Comparison of ENCODE assay signal across 12 mouse cellular contexts in the genomic region with DNA sequence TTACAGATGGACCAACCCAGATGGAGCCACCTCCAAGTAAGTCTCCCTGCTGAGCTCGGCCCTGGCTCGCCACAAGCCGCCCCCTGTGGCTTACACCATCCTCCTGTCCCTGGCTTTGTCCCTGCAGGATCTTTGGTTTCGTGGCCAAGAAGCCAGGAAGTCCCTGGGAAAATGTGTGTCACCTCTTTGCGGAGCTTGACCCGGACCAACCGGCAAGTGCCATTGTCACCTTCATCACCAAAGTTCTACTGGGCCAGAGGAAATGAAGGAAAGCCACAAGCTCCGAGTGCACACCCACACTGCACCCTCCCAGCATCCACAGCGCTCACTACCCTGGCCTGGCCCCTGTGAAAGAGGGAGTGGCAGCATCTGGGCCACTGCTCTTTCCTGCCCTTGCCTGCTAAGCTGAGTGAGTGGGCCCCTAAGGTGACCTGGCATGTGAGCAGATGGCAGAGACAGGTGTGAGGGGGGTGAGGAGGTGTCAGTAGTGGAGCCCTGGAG. TPM values are rescaled to one million over a fixed set of nuclear protein-coding genes. Genes with fewer than 3 reads are reported as not detected.
DNase-seq lines count a peak whose midpoint lies in the region; ATAC-seq lines count a peak whose summit lies in the region.
"Had no signal": no experiment of that assay in that cellular context is flagged by ENCODE, and none has a peak within 500 bp of the region (broad histone marks: within the 10 kb centered on the region; RNA-seq: fewer than 3 reads in every experiment).

No protein-coding gene starts in this region.

- H3K27me3 ChIP-seq in hindbrain, embryonic 14.5 days (ENCODE audit: control insufficient read depth, insufficient read depth, low read length) = no peaks in the 10 kb centered on the region
- H3K27me3 ChIP-seq in hindbrain, embryonic 10.5 days (ENCODE audit: insufficient read depth, poor library complexity, severe bottlenecking) = no peaks in the 10 kb centered on the region
- H3K27me3 ChIP-seq in hindbrain, embryonic 16.5 days (replicated peaks; ENCODE audit: control insufficient read depth, insufficient read depth, low read length) = no peaks in the 10 kb centered on the region
- H3K27me3 ChIP-seq: heart, embryonic 13.5 days had no signal

- no peak overlapping the region for H3K4me2 ChIP-seq in hindbrain, embryonic 14.5 days (replicated peaks)
- H3K4me2 ChIP-seq in hindbrain, embryonic 16.5 days (ENCODE audit: low read length) = no peak overlapping the region
- H3K4me2 ChIP-seq: heart, embryonic 13.5 days had no signal

- no peak overlapping the region for H3K4me3 ChIP-seq in hindbrain, embryonic 14.5 days (replicated peaks; ENCODE audit: low read length)
- no peak overlapping the region for H3K4me3 ChIP-seq in hindbrain, embryonic 10.5 days
- no peak overlapping the region for H3K4me3 ChIP-seq in hindbrain, embryonic 16.5 days (ENCODE audit: low read length)
- H3K4me3 ChIP-seq: heart, embryonic 13.5 days had no signal

- H3K36me3 ChIP-seq in hindbrain, embryonic 14.5 days (replicated peaks; ENCODE audit: control insufficient read depth, insufficient read depth) = peaks cover 45% of the 10 kb centered on the region
- peaks cover 80% of the 10 kb centered on the region for H3K36me3 ChIP-seq in hindbrain, embryonic 10.5 days
- H3K36me3 ChIP-seq in hindbrain, embryonic 16.5 days (ENCODE audit: control insufficient read depth, insufficient read depth, low read length) = peaks cover 12% of the 10 kb centered on the region; the same call in 1 of the 2 replicates

- H3K9me3 ChIP-seq in hindbrain, embryonic 14.5 days (ENCODE audit: control insufficient read depth, low read length) = no peaks in the 10 kb centered on the region
- H3K9me3 ChIP-seq in hindbrain, embryonic 10.5 days = no peaks in the 10 kb centered on the region
- no peaks in the 10 kb centered on the region for H3K9me3 ChIP-seq in hindbrain, embryonic 16.5 days (ENCODE audit: control insufficient read depth, low read length)
- H3K9me3 ChIP-seq: heart, embryonic 13.5 days had no signal

- WGBS in hindbrain, embryonic 14.5 days = 70% methylated on average over 9 of the region's 9 CpGs
- WGBS in hindbrain, embryonic 10.5 days = 67% methylated on average over 9 of the region's 9 CpGs
- WGBS in hindbrain, embryonic 16.5 days = 58% methylated on average over 9 of the region's 9 CpGs

- no peak overlapping the region for H3K9ac ChIP-seq in hindbrain, embryonic 14.5 days
- H3K9ac ChIP-seq in hindbrain, embryonic 16.5 days (ENCODE audit: low read depth, low read length) = 0 out of 2 replicates have a peak overlapping the region, but pooled peaks have one; percentile 16

- DNase-seq in hindbrain, embryonic 14.5 days (ENCODE audit: low spot score) = no peak
- DNase-seq in hindbrain, embryonic 10.5 days (ENCODE audit: low spot score) = no peak
- DNase-seq in 416B (ENCODE audit: low read depth) = peak; percentile 71
- peak; percentile 70 for DNase-seq in CD4-positive helper T cell, adult 2 months (ENCODE audit: low read depth, low spot score)
- no peak for DNase-seq in testis, postnatal 10 days (ENCODE audit: low spot score)
- DNase-seq in kidney, adult 11 months = no peak
- DNase-seq in gastrocnemius, adult 8-10 months (ENCODE audit: low spot score in 2 of 2) = no peak
- DNase-seq: lung, postnatal 10 days; right cerebral cortex, adult 18-20 months had no signal

- H3K4me1 ChIP-seq in hindbrain, embryonic 14.5 days (replicated peaks; ENCODE audit: control insufficient read depth, insufficient read depth, low read length) = 0 out of 2 replicates have a peak, but pooled peaks cover 3% of the 10 kb centered on the region
- peaks cover 32% of the 10 kb centered on the region for H3K4me1 ChIP-seq in hindbrain, embryonic 10.5 days (replicated peaks)
- H3K4me1 ChIP-seq in hindbrain, embryonic 16.5 days (ENCODE audit: control insufficient read depth, insufficient read depth, low read depth, low read length) = peaks cover 18% of the 10 kb centered on the region

- peak overlapping the region; percentile 75; the same call in 1 of the 2 replicates for H3K27ac ChIP-seq in hindbrain, embryonic 14.5 days
- H3K27ac ChIP-seq in hindbrain, embryonic 10.5 days = no peak overlapping the region
- H3K27ac ChIP-seq in hindbrain, embryonic 16.5 days (ENCODE audit: low read depth, low read length) = peak overlapping the region; percentile 63
- H3K27ac ChIP-seq: heart, embryonic 13.5 days had no signal

- ATAC-seq in hindbrain, embryonic 14.5 days (ENCODE audit: low FRiP score) = no peak
- ATAC-seq in hindbrain, embryonic 16.5 days = no peak

RNA-seq across cellular contexts. Expression of a gene that starts 15.6 kb away (rescaled TPM):
- polyA plus RNA-seq in hindbrain, embryonic 14.5 days (2014; fragmentation: Nextera tagmentation; extraction: Ambion mirVana) = 9.9 and 10.4 TPM in 2 replicates
- 11.8 and 13.8 TPM in 2 replicates for polyA plus RNA-seq in hindbrain, embryonic 10.5 days (2016; fragmentation: Nextera tagmentation; extraction: Ambion mirVana)
- polyA plus RNA-seq in hindbrain, embryonic 16.5 days (2015; fragmentation: Nextera tagmentation; extraction: Ambion mirVana) = 8.7 and 14.9 TPM in 2 replicates
- total RNA-seq in gastrocnemius, adult 8-10 months (2022) = 10 to 100 TPM; 17.3 to 37.7 (median 32.0) TPM

RNA-seq across cellular contexts. Expression of a gene that starts 20.3 kb away (rescaled TPM):
- polyA plus RNA-seq in hindbrain, embryonic 14.5 days (2014; fragmentation: Nextera tagmentation; extraction: Ambion mirVana) = 54.8 and 62.4 TPM in 2 replicates
- 14.6 and 17.6 TPM in 2 replicates for polyA plus RNA-seq in hindbrain, embryonic 10.5 days (2016; fragmentation: Nextera tagmentation; extraction: Ambion mirVana)
- polyA plus RNA-seq in hindbrain, embryonic 16.5 days (2015; fragmentation: Nextera tagmentation; extraction: Ambion mirVana) = 105 and 108 TPM in 2 replicates
- 1 to 10 TPM; 6.8 to 8.7 (median 7.3) TPM for total RNA-seq in gastrocnemius, adult 8-10 months (2022)

RNA-seq across cellular contexts. Expression of a gene that starts 28.4 kb away (rescaled TPM):
- polyA plus RNA-seq in hindbrain, embryonic 14.5 days (2014; fragmentation: Nextera tagmentation; extraction: Ambion mirVana) = 1.8 and 1.9 TPM in 2 replicates
- polyA plus RNA-seq in hindbrain, embryonic 10.5 days (2016; fragmentation: Nextera tagmentation; extraction: Ambion mirVana) = 0.20 TPM in 1 of 2 replicates, not detected in the other
- polyA plus RNA-seq in hindbrain, embryonic 16.5 days (2015; fragmentation: Nextera tagmentation; extraction: Ambion mirVana) = 3.9 and 4.4 TPM in 2 replicates
- total RNA-seq in gastrocnemius, adult 8-10 months (2022) = 10 to 100 TPM; 14.2 to 49.0 (median 27.1) TPM

RNA-seq across cellular contexts. Expression of a gene that starts 34.5 kb away (rescaled TPM):
- polyA plus RNA-seq in hindbrain, embryonic 14.5 days (2014; fragmentation: Nextera tagmentation; extraction: Ambion mirVana) = 0.13 TPM in 1 of 2 replicates, not detected in the other
- 0.35 and 0.38 TPM in 2 replicates for polyA plus RNA-seq in hindbrain, embryonic 10.5 days (2016; fragmentation: Nextera tagmentation; extraction: Ambion mirVana)
- polyA plus RNA-seq in hindbrain, embryonic 16.5 days (2015; fragmentation: Nextera tagmentation; extraction: Ambion mirVana) = not detected in 2 replicates
- total RNA-seq in gastrocnemius, adult 8-10 months (2022) = under 1 TPM in 2 of 4 experiments, not detected in 2; 0.10 to 0.21 TPM
- total RNA-seq: layer of hippocampus, postnatal 10 days had no signal

RNA-seq across cellular contexts. Expression of a gene that starts 42.2 kb away (rescaled TPM):
- polyA plus RNA-seq in hindbrain, embryonic 14.5 days (2014; fragmentation: Nextera tagmentation; extraction: Ambion mirVana) = 83.6 and 93.2 TPM in 2 replicates
- polyA plus RNA-seq in hindbrain, embryonic 10.5 days (2016; fragmentation: Nextera tagmentation; extraction: Ambion mirVana) = 80.4 and 122 TPM in 2 replicates
- 76.0 and 84.8 TPM in 2 replicates for polyA plus RNA-seq in hindbrain, embryonic 16.5 days (2015; fragmentation: Nextera tagmentation; extraction: Ambion mirVana)
- total RNA-seq in gastrocnemius, adult 8-10 months (2022) = 100 to 1,000 TPM; 227 to 269 (median 241) TPM

Comparison
In these comparisons a context has a peak if more than half of its experiments do, and no peak if none do; other contexts are left out.
1. DNase-seq: peak in 416B (single experiment) and CD4-positive helper T cell, adult 2 months (single experiment); none in hindbrain, embryonic 14.5 days (single experiment), hindbrain, embryonic 10.5 days (single experiment), testis, postnatal 10 days (single experiment), kidney, adult 11 months (single experiment) and gastrocnemius, adult 8-10 months (0 of 2).